Mouse (Mus musculus) neural tube, embryonic 11.5 days (tissue): ENCODE data around the gene Cggbp1. TPM values are rescaled to one million over a fixed set of nuclear protein-coding genes. Genes with fewer than 3 reads are reported as not detected.

Experiments
- ATAC-seq: fragments of 200-750 bp; cut with Nextera tagmentation; 2 replicates; pipeline ENCODE4 v1.8.0; 2017; ENCODE audit warnings: moderate number of reproducible peaks, mild to moderate bottlenecking, moderate TSS enrichment, moderate library complexity; ENCODE audit not compliant: insufficient read depth, low FRiP score, low TSS enrichment
- DNase-seq: peaks from one replicate; pipeline ENCODE4 v3.0.0-alpha.2; 2015; ENCODE audit warnings: low spot score
- H3K27ac ChIP-seq: fragments of 300-500 bp; sonication (generic); 2 replicates; pipeline ENCODE4 v1.5.1; 2014; ENCODE audit warnings: low read depth, mild to moderate bottlenecking, low read length
- H3K27me3 ChIP-seq: fragments of 300-500 bp; sonication (generic); 2 replicates; pipeline ENCODE4 v1.6.1; 2014; ENCODE audit warnings: mild to moderate bottlenecking, low read length, mixed read lengths; ENCODE audit not compliant: control insufficient read depth, insufficient read depth
- H3K36me3 ChIP-seq: fragments of 300-500 bp; sonication (generic); 2 replicates; pipeline ENCODE4 v1.6.1; 2014; ENCODE audit warnings: mild to moderate bottlenecking, low read length, moderate library complexity, mixed read lengths; ENCODE audit not compliant: control insufficient read depth, insufficient read depth
- H3K4me1 ChIP-seq: fragments of 300-500 bp; sonication (generic); 2 replicates; pipeline ENCODE4 v1.6.1; 2014; ENCODE audit warnings: low read length, mixed read lengths; ENCODE audit not compliant: control insufficient read depth, insufficient read depth
- H3K4me2 ChIP-seq: fragments of 300-500 bp; sonication (generic); 2 replicates; pipeline ENCODE4 v1.6.1; 2014; ENCODE audit warnings: low read depth, mild to moderate bottlenecking, moderate library complexity
- H3K4me3 ChIP-seq: fragments of 300-500 bp; sonication (generic); 2 replicates; pipeline ENCODE4 v1.5.1; 2014; ENCODE audit warnings: low read depth, low read length
- H3K9ac ChIP-seq: fragments of 300-500 bp; sonication (generic); 2 replicates; pipeline ENCODE4 v1.6.1; 2014; ENCODE audit warnings: mild to moderate bottlenecking, low read length
- H3K9me3 ChIP-seq: fragments of 300-500 bp; sonication (generic); 2 replicates; pipeline ENCODE4 v1.6.1; 2016; ENCODE audit warnings: low read length; ENCODE audit not compliant: control insufficient read depth
- WGBS: fragments of 180-500 bp; shearing (Covaris S2); extraction: QIAGEN DNeasy Blood & Tissue Kit; methylation state at CpG from one replicate; pipeline ENCODE4 v1.1.7; 2014; 5-methylcytosine and 5-hydroxymethylcytosine counted together
- polyA plus RNA-seq: library from polyadenylated mRNA; unstranded; fragments of >200 nt; fragmentation: Nextera tagmentation; extraction: Ambion mirVana; gene quantifications from 2 replicates; pipeline ENCODE4 v1.2.1, GENCODE M21; 2014

Gene Cggbp1
- polyA plus RNA-seq, 1 experiment from 2014 or later: 126 TPM

GRCm38 (mm10) chr16:64841481-64842373 lies 10.1 kb upstream of the Cggbp1 start:
- H3K9me3 ChIP-seq: no peaks in the 10 kb centered on the region
- no peak for DNase-seq
- 87% methylated on average over 5 of the region's 5 CpGs for WGBS
- no peak for ATAC-seq
- H3K36me3 ChIP-seq: no peaks in the 10 kb centered on the region
- no peak overlapping the region for H3K27ac ChIP-seq
- H3K27me3 ChIP-seq: no peaks in the 10 kb centered on the region
- H3K4me2 ChIP-seq: no peak overlapping the region
- no peak overlapping the region for H3K4me3 ChIP-seq
- H3K9ac ChIP-seq: no peak overlapping the region
- no peaks in the 10 kb centered on the region for H3K4me1 ChIP-seq

- no peak overlapping the region for H3K9ac ChIP-seq
- no peak overlapping the region for H3K4me3 ChIP-seq
- no peaks in the 10 kb centered on the region for H3K36me3 ChIP-seq
- H3K27ac ChIP-seq: no peak overlapping the region
- H3K4me1 ChIP-seq: no peaks in the 10 kb centered on the region
- WGBS: 97% methylated on average over 3 of the region's 3 CpGs
- no peaks in the 10 kb centered on the region for H3K9me3 ChIP-seq
- no peak overlapping the region for H3K4me2 ChIP-seq
- no peaks in the 10 kb centered on the region for H3K27me3 ChIP-seq
- DNase-seq: no peak
- no peak for ATAC-seq
These were observed 9.4 kb upstream of the Cggbp1 start for GRCm38 (mm10) chr16:64842374-64842729.

- Histone ChIP-seq H3K4me2 (no peak overlapping the region), H3K9ac (no peak overlapping the region), H3K27ac (no peak overlapping the region), H3K9me3 (no peaks in the 10 kb centered on the region), H3K4me3 (no peak overlapping the region), H3K27me3 (no peaks in the 10 kb centered on the region), H3K4me1 (peaks cover 4% of the 10 kb centered on the region), H3K36me3 (no peaks in the 10 kb centered on the region)
- no peak for DNase-seq
- 90% methylated on average over 8 of the region's 8 CpGs for WGBS
- no peak for ATAC-seq
These were observed 5.8 kb upstream of the Cggbp1 start for GRCm38 (mm10) chr16:64845947-64846346.

DNA sequence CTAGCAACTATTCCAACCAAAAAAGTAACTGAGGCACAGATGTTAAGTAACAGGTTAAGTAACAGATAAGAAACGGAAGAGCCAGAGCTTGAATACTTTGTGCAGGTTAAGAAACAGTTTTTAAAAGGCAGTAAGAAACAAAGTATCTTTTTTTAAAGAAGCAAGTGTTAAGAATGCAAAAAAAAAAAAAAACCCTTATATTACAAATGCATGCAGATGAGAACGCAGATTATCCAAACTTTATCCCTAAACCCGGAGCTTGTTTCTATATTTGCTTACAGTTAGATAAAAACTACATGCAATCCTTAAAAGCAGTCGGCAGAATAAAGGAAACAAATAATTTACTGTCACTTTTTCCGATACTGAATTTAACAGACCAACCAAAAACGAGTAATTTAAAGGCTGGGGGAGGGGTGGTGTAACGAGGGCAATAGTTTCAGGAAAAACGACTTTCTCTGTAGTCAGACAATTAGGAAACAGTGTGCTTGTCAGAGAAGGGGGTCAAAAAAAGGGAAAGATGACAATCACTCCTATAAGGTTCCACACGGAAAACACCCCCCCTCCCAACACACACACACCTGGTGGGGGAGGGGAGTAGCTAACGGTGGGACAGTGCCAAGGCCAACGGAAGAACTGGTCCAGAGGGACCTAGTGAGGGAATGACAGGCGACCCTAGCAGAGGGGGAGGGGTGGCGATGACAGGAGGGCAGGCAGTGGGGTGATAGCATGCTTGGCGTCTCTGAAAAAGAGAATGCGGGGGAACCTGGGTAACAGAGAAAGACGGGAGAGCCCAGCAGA lies 1.3 kb upstream of the Cggbp1 start:
- Histone ChIP-seq H3K27me3 (no peaks in the 10 kb centered on the region), H3K27ac (peak overlapping the region; percentile 86), H3K4me1 (peaks cover 11% of the 10 kb centered on the region), H3K9me3 (no peaks in the 10 kb centered on the region), H3K4me3 (peak overlapping the region; percentile 92), H3K36me3 (0 out of 2 replicates have a peak, but pooled peaks cover 1% of the 10 kb centered on the region), H3K4me2 (peak overlapping the region; percentile 78), H3K9ac (peak overlapping the region; percentile 89)
- 7% methylated on average over 16 of the region's 16 CpGs for WGBS
- ATAC-seq (peak; percentile 5; the same call in 1 of the 2 replicates), DNase-seq (peak; percentile 42)

DNA sequence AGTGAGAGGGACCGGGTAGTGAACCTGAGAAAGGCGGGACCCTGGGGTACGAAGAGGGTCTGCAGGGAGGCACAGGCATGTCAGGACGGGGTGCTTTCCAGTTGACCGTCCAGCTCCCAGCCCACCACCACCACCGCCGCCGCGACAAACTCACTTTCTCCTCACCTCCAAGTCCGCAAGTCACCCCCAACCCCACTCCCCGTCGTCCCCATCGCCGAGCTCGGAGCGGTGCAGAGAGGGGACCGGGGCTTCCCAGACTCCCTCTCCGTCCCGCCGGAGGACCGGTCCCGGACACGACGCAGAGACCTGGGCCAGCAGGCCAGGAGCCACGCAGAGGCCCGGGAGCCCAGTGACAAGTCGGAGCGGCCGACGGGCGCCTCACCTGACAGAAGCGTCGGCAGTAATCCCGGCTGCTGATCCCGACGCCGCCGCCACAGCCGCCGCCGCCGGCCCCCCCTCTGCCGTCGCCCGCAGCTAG lies 672 bp upstream of the Cggbp1 start:
- no peak for DNase-seq

GRCm38 (mm10) chr16:64852441-64852871 lies 660 bp downstream of the Cggbp1 start:
- H3K9ac ChIP-seq: peak overlapping the region; percentile 89
- peak overlapping the region; percentile 92 for H3K4me3 ChIP-seq
- no peaks in the 10 kb centered on the region for H3K27me3 ChIP-seq
- DNase-seq: peak; percentile 53
- no peaks in the 10 kb centered on the region for H3K9me3 ChIP-seq
- H3K4me1 ChIP-seq: peaks cover 11% of the 10 kb centered on the region
- under 1% methylated on average over 43 of the region's 53 CpGs for WGBS
- peak overlapping the region; percentile 59 for H3K4me2 ChIP-seq
- peak overlapping the region; percentile 93 for H3K27ac ChIP-seq
- peak; percentile 3 for ATAC-seq
- 0 out of 2 replicates have a peak, but pooled peaks cover 3% of the 10 kb centered on the region for H3K36me3 ChIP-seq

More for the DNA sequence above, 672 bp upstream of the Cggbp1 start:
- Histone ChIP-seq H3K4me1 (peaks cover 11% of the 10 kb centered on the region), H3K9me3 (no peaks in the 10 kb centered on the region), H3K4me2 (peak overlapping the region; percentile 78), H3K9ac (peak overlapping the region; percentile 89), H3K36me3 (0 out of 2 replicates have a peak, but pooled peaks cover 3% of the 10 kb centered on the region), H3K27ac (peak overlapping the region; percentile 86), H3K27me3 (no peaks in the 10 kb centered on the region), H3K4me3 (peak overlapping the region; percentile 92)
- peak; percentile 40 for ATAC-seq
- under 1% methylated on average over 39 of the region's 45 CpGs for WGBS

GRCm38 (mm10) chr16:64852891-64853290 lies 1.1 kb downstream of the Cggbp1 start:
- 11% methylated on average over 14 of the region's 14 CpGs for WGBS

DNA sequence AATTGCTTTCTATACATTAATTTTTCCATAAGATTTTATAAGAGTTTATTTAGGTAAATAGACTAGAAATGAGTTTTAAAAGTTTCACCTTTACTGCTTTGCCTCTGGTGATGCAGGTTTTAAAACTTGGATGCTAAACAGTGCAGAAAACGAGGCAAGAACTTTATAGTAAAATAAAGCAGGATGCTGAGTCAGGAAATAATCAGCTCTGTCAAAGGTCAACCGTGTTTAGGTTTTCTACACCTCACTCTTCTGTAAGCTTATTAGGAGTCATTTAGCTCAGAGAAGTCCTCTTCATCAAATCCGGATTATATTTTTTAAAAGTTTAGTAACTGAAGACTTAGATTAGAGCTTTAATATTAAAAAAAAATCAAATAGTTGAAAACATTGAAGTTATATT lies 5.2 kb downstream of the Cggbp1 start:
- 0 out of 2 replicates have a peak, but pooled peaks cover 3% of the 10 kb centered on the region for H3K36me3 ChIP-seq
- H3K9me3 ChIP-seq: no peaks in the 10 kb centered on the region
- peaks cover 7% of the 10 kb centered on the region; the same call in 1 of the 2 replicates for H3K4me1 ChIP-seq
- no peak overlapping the region for H3K9ac ChIP-seq
- 94% methylated on average over 3 of the region's 3 CpGs for WGBS
- ATAC-seq: no peak
- DNase-seq: no peak
- H3K27me3 ChIP-seq: no peaks in the 10 kb centered on the region
- no peak overlapping the region for H3K4me2 ChIP-seq
- no peak overlapping the region for H3K27ac ChIP-seq
- no peak overlapping the region for H3K4me3 ChIP-seq

More at GRCm38 (mm10) chr16:64852891-64853290, 1.1 kb downstream of the Cggbp1 start:
- no peaks in the 10 kb centered on the region for H3K9me3 ChIP-seq
- ATAC-seq: no peak
- H3K9ac ChIP-seq: peak overlapping the region; percentile 89
- peak overlapping the region; percentile 59 for H3K4me2 ChIP-seq
- H3K4me1 ChIP-seq: peaks cover 11% of the 10 kb centered on the region
- H3K4me3 ChIP-seq: peak overlapping the region; percentile 92
- no peaks in the 10 kb centered on the region for H3K27me3 ChIP-seq
- H3K36me3 ChIP-seq: 0 out of 2 replicates have a peak, but pooled peaks cover 3% of the 10 kb centered on the region
- H3K27ac ChIP-seq: no peak overlapping the region
- no peak for DNase-seq
